Mouse (Mus musculus): Measurements from ENCODE around the gene Ngef.

Gene Ngef

DNA sequence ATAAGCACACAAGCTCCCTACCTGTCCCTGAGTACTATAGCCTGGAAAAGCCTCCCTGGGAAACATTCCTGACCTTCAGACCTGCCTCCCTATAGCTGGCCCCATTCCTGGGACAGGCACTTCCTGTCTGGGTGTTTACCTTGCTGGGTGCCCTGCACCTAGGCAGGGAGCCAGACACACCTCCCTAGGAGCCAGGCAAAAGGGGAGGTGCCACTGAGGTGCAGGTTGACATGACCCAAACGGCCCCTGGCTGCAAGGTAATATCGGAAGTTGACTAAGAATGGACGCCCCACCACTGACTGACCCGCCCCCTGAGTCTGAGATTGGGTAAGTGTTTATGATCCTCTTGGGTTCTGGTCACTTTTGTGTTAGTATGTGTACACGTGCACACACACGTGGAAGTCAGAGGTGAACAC lies at the start of gene Ngef:
Ngef (minus strand) TSS at position 71 of the 416 bp plus-strand sequence.
- DNase-seq = no peak

DNA sequence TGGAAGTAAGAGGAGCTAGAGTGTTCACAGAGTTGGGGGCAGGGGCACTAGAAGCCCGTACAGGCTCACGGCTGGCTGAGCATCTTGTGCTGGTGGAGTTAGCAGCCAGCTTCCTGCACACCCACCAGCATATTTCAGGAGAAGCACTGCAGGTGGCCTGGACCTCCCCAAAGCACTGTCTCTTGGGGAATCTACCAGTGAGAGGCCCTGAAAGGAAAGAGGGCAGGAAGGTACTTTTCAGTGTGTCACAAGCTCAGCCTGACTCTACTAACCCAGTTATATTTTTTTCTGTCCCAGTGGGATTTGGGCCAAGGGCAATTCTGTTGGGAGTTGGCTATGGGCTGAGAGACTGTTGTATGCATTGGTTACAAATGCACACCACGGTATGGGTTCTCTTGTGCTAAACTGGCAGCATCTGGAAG lies 48.2 kb upstream of the Ngef start:
- DNase-seq = peak; percentile 66 to 72

DNA sequence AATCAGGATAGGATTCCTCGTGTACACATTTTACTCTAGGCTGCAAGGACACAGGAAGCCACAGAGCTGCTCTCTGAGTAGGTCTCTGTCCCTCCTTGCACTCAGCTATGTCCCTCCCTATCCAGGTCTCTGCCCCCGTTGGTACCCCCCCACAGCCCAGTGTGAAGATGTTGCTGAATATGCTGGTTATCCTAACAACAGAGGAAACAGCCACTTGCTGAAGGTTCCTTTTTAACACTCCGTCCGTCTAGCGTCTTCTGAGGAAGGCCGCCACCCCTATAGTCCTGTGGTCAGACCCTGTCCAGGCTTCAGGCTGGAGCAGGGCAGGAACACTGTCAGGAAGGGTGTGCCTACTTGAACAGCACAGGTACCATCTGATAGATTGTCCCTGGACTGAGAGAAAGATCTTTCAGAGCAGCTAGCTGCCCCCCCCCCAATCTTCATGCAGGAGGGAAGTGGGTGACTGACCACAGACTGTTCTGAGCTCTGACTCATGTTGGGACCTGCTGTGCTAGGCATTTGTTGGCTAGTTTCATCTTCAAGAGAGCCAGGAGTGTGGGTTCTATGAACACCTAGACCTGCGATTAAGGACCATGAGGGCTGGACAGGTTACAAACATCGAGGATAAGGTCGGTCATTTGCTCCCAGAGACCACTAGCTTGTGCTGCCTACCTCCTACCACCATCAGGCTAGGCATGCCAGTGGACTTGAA lies 47.6 kb upstream of the Ngef start:
- DNase-seq = peak; percentile 64 to 66

DNA sequence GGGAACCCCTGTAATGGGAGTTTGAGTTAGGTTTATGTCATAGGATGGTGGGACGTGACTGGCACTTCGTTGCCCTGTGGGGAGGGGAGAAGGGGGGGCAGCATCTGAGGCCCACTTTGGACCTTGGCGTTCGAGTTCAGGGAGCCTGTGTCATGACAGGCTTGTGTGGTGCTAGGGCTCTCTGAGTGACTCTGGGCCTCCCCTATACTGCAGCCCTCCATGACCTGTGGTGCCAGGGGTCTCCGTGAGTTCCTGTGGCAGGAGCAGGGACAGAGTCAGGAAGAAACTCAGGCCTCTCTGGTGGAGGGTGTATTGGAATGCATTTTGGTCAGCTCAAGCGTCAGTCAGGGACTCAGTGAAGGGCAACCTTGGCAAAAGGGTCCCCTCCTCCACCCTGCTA lies 47.0 kb upstream of the Ngef start:
- peak in 1 of 2 experiments; percentile 59 for DNase-seq

DNA sequence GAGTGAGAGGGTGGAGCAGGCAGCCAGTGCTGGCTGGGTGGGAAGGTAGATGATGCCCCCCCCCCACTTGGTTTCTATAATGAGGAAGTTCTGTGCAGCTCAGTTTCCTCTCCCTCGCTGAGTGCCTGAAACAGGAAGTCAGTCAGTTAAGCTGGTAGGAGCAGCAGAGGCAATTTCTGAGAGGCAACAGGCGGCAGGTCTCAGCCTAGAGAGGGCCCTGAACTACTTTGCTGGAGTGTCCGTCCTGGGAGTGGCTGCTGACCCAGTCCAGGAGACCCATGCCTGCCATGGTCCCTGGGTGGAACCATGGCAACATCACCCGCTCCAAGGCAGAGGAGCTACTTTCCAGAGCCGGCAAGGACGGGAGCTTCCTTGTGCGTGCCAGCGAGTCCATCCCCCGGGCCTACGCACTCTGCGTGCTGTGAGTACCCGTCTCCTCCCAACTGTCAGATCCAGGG lies 46.6 kb upstream of the Ngef start, which contains the start of gene Inpp5d:
Inpp5d (plus strand) TSS at position 102 of the 458 bp plus-strand sequence.
- DNase-seq = peak; percentile 82 to 85

DNA sequence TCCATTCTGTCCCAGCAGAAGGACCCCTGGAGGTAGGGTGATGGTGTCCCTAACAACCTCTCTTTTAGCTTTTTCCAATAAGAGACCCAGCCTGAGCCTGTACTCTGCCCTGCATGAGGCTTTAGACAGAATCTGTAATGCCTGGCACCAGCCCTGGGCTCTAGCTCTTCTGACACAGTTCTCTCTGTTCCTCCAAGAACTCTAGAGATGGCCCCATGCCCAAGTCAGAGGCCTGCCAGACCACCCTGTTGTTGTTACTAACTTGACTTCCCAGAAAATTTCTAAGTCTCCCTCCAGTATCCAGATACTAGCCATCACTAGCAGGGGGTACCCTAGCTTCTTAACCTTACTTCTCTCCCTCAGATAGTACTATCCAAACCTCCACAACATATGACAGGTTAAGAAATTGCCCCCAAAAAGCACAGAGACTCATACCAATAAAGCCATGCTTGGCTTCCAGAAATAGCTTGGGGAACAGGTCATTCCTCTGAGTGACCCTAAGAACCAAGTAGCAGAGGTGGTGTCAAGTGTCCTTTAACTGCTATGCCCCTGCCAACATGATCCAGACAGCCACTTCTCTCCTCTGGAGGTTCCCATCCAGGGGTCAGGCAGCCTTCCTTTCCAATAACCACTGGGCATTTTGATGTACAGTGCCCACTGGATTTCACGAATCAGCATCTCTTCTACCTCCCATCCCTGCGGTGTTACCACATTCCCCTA lies 41.1 kb upstream of the Ngef start:
- no peak for DNase-seq

DNA sequence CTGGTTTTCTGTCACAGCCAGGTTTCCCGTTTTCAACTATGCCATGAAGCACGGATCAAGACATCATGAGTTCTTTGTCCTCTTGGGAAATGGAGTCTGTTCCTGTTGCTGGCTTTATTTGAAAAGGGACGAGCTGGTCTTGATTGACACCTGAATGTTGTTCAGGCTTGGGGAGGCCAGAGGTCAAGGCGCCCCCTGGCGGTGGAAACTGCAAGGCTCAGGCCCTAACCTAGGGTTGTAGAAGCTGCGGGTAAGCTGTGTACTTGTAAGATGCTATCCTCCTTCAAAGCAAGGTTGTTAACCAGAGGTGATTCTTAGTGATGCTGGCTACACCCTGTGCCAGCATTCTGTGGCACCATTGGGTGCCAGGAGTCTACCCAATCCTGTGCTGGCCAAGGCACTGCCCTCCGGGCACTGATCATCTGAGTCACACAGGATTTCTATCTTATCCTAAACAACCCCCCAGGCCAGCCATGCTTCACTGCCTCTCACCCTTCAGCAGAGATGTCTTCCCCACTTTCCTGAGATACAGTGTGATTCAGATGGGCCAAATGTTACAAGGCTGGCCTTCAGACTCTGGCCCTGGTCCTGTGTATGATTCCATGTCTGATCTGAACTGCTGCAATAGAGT lies 34.9 kb upstream of the Ngef start:
- peak; percentile 93 to 94 for DNase-seq

DNA sequence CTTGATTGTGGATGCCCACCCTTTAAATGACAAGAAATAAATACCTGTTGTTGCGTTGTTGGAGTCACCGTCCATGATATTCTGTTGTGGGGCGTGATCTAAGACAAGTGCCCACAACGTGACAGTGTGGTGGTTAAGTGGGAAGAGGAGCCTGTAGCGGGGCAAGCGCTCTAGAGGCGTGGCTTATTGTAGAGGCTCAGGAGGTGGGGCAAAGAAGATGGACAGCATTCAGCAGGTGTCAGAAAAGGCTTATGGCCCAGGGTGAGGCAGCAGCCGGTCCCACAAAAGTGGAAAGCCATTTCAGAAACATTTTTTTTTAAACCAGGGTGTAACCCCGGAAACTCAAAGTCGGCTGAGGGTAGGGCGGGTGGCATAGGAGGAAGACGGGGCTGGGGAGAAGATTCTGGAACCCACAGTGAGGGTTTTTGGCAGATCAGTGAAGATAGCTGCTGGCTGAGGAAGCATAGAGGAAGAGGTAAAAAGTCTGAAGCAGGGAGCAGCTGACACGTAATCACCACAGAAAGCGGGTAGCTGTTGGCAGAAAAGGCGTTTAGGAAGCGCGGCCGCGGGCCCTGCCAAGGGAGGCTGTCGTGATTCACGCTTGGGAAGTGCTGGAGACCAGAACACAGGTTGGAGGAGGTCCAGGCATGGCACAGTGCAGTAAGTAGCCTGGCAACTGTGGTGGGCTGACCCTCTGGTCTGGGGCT lies 33.9 kb upstream of the Ngef start:
- DNase-seq = peak; percentile 54 to 59

DNA sequence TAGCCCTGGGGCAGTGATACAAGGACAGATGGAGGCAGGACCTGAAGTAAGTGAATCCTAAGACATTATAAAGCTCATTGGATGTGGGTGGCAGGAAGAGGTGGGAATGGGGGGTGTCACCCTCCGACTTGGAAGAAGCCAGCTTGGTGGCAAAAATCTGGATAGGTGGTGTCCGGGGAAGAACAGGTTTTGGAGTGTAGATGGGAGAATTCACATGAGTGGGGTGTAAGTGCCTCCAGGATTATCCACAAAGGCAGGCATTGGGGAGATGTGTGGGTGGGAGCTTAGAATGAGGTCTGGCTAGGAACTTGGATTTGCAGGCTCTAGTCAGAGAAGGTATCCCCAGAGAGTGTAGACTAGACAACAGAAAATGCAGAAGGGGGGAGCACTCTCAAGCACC lies 31.6 kb upstream of the Ngef start:
- DNase-seq = no peak

DNA sequence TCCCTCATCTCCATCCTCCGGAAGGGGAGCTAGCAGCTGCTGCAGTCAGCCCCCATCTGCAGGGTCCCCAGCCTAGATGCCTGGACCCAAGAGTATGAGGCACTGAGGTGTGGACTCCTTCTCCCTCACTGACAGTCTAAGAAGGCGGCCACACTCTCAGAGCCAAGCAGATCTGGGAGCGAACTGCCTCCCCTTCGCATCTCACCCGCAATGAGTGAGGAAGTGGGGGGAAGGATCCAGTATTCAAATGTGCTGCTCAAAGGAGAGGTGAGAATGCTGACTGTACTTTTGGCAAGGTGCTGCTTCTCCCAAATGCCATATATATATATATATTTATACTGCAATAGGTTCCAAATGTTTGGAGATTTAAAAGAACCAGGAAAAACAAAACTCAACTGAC lies 29.7 kb upstream of the Ngef start:
- DNase-seq = no peak

DNA sequence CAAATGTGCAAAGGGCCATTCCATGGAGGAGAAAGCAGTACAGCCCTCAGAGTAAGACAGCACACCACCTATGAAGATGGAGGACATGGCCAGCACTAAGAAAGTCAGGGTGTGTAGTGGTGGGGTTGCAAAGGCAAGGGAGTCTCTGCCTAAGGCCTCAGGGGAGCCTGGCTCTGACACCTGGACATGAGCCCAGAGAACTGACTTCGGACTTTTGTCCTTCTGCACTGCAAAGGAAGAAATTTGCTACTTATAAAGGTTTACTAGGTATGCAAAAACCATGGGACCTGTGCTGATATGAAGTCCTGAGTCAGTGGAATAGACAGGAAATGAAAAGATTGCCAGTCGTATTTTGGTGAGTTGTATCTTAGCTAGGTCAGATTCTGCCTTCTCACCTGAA lies 28.1 kb upstream of the Ngef start:
- DNase-seq = no peak

DNA sequence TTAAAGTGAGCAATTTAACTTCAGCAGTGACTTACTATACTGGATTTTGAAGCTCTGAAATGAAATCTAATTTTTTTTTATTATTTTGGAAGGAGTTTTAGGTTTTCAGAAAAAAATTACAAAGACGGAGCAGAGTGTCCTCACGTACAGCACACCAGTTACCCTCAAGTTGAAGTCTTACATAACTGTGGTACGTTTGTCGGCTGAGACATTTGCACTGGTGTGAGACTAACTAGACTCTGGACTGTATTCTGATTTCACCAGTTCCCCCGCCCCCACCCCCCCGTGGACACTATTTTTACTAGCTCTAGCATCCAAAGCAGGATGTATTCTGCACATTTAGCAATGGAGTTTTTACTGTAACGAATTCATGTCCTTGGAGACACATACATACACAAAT lies 26.9 kb upstream of the Ngef start:
- DNase-seq = no peak

DNA sequence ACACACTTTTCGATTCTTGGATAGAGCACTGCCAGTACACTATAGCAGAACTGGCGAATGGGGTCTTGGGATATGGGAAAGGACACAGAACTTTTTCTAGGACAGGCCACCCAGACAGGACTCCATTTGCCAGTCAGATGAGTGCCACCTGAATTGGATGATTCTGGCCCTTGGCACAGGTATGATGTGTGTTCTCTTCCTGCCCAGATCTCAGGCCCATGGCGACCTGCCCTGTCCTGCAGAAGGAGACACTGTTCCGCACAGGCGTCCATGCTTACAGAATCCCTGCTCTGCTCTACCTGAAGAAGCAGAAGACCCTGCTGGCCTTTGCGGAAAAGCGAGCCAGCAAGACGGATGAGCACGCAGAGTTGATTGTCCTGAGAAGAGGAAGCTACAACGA lies 21.0 kb upstream of the Ngef start:
- DNase-seq = no peak

DNA sequence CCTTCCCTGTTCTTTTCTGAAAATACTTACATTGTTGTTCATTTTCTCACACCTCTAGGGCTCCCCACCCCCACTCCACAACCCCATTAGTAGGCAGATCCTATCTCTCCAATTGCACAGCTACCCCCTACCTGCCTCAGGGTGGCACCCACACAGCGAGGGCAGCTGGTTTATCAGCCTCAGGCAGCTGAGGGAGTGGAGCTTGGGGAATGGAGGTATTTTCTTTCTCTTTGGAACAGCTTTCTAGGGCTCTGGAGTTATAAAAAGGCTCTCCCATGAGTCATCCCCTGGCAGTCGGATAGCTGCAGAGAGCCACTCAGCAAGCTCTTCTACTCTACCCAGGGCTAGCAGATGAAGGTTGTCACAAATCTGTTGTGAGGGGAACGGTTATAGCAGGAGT lies 20.6 kb upstream of the Ngef start:
- no peak for DNase-seq

DNA sequence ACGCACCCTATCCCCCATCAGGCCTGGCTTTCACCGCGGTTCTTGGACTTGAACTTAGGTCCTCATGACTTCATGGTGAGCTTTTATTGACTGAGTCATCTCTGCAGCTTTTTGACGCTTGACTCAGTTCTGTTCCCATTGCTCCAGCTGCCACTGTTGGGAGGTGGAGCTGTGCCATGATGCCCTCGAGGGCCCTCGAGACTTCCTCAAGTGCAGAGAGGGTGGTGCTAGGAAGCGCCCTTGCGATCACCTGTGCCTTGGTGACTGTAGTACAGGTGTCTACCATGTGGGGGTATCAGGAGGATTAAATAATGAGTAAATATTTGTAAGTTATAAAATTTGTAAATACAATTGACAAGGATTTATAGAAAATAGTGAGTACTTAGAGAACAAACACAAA lies 16.3 kb upstream of the Ngef start:
- DNase-seq = peak; percentile 14

DNA sequence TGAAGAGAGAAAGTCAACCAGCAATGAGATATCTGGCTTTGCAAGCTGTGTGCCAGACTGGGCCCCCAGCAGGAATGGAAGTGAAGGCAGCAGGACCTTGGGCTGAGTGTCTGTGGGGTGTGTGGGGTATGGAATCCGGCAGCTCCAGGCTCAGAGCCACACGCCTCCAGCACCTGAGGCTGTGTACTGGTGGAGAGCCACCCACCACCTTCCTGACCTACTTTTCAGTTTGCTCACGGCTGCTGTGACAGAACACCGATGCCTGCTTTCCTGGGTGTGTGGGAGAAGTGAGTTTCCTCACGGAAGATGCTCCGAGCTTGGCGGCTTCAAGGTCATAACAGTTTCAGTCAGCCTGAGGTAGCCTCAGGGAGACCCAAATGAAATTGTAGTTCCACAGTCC lies 15.5 kb upstream of the Ngef start:
- DNase-seq = no peak

DNA sequence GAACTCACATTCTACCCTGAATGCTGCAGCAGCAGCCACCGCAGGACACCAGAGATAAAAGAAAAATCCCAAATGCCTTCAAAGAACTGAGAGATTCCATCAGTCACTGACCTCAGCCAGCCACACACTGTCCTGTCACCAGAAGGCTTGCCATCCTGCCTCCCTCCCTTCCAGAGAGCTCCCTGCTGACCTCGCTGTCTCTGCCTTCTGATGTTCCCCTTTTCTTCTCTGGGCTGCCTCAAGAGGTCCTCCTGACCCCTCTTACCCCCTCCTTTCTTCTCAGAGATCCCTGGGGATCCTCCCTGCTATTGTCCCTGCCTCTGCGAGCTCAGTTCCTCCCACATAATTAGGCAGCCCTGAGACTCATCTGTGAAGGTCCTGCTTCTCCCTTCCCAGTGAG lies 7.2 kb upstream of the Ngef start:
- no peak for DNase-seq

DNA sequence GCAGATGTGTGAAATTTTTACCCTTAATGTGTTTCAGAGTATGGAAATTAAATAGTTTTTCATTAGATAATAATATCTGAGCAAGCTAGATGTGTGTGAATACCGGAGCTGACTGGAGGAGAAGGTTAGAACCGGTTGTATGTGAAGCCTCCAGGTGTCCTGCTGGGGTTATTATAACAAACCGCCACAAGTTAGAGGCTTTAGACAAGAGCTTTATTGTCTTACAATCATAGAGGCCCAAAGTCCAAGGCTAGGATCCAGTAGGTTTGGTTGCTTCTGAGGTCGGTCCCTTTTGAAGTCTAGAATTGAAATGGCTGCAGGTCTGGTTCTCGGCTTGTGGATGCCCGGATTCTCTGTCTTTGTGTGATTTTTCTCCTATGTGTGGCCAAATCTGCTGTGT lies 5.3 kb upstream of the Ngef start:
- no peak for DNase-seq

DNA sequence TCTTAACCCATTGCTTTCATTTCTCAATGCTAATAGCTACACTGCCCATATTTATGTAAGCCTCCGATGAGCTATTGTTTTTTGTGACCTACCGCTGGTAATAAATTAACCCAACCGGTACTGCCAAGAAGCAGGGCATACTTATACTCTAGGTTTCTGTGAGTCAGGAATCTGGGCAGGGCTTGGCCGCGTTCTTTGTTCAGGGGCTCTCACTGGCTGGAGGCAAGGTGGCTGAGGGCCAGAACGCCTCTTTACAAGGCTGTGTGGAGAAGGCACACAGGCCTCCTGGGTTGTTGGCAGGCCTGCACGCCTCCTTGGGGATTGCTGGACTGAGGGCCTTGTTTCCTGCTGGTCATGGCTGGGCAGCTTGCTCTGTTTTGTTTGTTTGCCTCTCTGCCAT lies 1.1 kb upstream of the Ngef start:
- DNase-seq = no peak

DNA sequence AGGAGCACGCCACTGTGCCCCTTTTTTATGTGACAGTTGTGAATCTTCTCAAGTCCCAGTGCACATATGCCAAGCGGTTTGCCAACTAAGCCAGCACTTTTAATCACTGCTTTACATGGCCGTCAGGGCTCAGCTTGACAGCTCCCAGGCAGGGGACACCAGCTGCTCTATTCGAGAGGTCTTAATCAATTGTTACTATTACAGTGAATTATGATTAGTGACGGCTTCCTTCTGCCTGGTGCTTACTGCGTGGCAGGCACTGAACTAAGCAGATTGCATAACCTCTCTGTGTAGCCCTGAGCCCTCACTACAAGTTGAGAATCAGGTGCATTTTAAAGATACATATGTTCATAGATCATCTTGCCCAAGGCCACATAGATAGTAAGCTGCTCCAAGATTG lies 683 bp upstream of the Ngef start:
- no peak for DNase-seq

DNA sequence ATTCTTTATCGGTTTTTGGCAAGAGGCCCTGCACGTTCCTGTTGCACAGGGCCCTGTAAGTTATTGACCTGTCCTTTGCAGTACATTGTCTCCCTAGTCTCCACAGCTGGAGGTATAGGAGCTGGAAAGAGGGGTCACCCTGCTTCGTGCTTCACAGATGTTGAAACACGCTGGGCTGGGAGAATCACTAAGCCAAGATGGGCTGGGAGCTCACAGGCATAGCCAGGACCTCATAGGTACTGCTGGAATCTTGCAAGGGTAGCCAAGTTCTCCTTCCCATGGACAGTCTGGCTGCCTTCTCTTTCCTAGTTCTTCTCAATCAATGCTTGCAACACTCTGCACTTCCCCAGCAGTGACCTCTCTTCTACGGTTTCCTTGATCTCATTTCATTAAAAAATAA lies 409 bp downstream of the Ngef start:
- DNase-seq = no peak

DNA sequence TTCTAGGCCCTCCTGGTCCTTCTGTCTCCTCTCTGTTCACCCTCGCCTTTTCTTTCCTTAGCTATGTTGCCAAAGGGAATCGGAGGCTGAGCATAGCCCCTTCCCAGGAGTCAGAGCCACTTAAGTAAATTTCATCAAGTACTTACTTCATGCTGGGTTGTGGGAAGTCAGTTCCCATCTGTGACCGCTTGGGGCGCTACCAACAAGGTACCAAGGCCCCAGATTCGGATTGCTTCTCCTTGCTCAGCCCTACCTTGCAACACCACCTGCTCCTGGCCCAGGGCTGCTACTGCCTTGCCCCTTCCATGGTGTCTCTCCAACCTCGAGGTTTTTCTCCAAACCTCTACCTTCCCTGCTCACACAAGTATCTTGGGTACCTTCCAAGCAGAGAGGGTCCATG lies 5.3 kb downstream of the Ngef start:
- DNase-seq = peak; percentile 67

DNA sequence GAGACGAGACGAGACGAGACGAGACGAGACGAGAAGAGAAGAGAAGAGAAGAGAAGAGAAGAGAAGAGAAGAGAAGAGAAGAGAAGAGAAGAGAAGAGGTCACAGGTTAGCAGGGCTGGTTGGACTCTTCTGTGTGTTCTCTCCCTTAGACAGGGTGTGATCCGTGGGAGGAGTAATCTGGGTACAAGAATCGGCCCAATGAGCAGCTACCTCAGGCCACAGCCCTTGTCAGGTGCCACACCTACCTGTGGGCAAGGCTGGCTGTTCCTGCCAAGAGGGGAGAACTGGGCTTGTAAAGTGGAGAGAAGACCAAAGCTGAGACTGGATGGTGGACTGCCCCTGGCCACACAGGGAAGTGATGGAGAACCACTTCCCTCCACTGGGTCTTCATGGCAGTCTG lies 7.9 kb downstream of the Ngef start:
- no peak for DNase-seq
